Mouse (Mus musculus) CH12.LX (cell line): ENCODE data around the gene Colca2. TPM values are rescaled to one million over a fixed set of nuclear protein-coding genes. Genes with fewer than 3 reads are reported as not detected.

Experiments
- DNase-seq: peaks from one replicate; pipeline ENCODE4 v3.0.0-alpha.2; 2013; ENCODE audit errors: extremely low read depth
- H3K27ac ChIP-seq: 2 replicates; pipeline ENCODE4 v1.5.1; 2012; ENCODE audit warnings: low read depth, mild to moderate bottlenecking, control low read depth, moderate library complexity; ENCODE audit not compliant: insufficient read depth
- H3K27me3 ChIP-seq: replicated peaks from 2 replicates; pipeline ENCODE3; 2012; ENCODE audit warnings: inconsistent platforms
- H3K36me3 ChIP-seq, 2 experiments: replicated peaks in 1 of 2; 2 replicates each; pipeline versions ENCODE3 to v1.6.1; 2012; ENCODE audit warnings: inconsistent platforms in 1 of 2, low read length in 1 of 2, mild to moderate bottlenecking in 1 of 2, mixed read lengths in 1 of 2, moderate library complexity in 1 of 2; ENCODE audit not compliant: control insufficient read depth in 1 of 2, insufficient read depth in 1 of 2
- H3K4me1 ChIP-seq, 2 experiments: 2 replicates each; pipeline ENCODE4 v1.6.1; 2012; ENCODE audit warnings: inconsistent platforms in 1 of 2, moderate library complexity in 1 of 2; ENCODE audit not compliant: insufficient read depth in 2 of 2, control insufficient read depth in 1 of 2
- H3K4me2 ChIP-seq: 2 replicates; pipeline ENCODE4 v1.6.1; 2012; ENCODE audit warnings: low read depth, mild to moderate bottlenecking, control low read depth; ENCODE audit not compliant: poor library complexity, insufficient read depth, severe bottlenecking
- H3K4me3 ChIP-seq, 3 experiments: fragments of 150-350 bp in 1 of 3; sonication (generic) in 1 of 3; replicated peaks in 1 of 3; 2 replicates each; pipeline versions ENCODE3 to v1.5.1; 2011 to 2012; ENCODE audit warnings: low read depth in 2 of 3, low read length in 2 of 3, mild to moderate bottlenecking in 2 of 3, moderate library complexity in 2 of 3, control low read depth in 1 of 3, improper control_type of control experiment in 1 of 3, inconsistent platforms in 1 of 3, mixed read lengths in 1 of 3; ENCODE audit not compliant: poor library complexity in 1 of 3
- H3K79me2 ChIP-seq: replicated peaks from 2 replicates; pipeline ENCODE4 v1.6.1; 2012; ENCODE audit warnings: mild to moderate bottlenecking, moderate library complexity; ENCODE audit not compliant: control insufficient read depth, poor library complexity, insufficient read depth, severe bottlenecking; ENCODE audit errors: extremely low read depth
- H3K9ac ChIP-seq: 2 replicates; pipeline ENCODE4 v1.6.1; 2012; ENCODE audit warnings: low read depth, mild to moderate bottlenecking, control low read depth, moderate library complexity; ENCODE audit not compliant: insufficient read depth
- H3K9me3 ChIP-seq: replicated peaks from 2 replicates; pipeline ENCODE3; 2012; ENCODE audit warnings: low read length, inconsistent platforms, mixed read lengths
- BHLHE40 ChIP-seq: IDR thresholded peaks from 2 replicates; pipeline ENCODE4 v1.6.1; 2011; ENCODE audit warnings: mild to moderate bottlenecking, low read depth, low read length, improper control_type of control experiment
- CHD1 ChIP-seq: IDR thresholded peaks from 2 replicates; pipeline ENCODE4 v1.6.1; 2012; ENCODE audit warnings: low read depth, low read length, improper control_type of control experiment, inconsistent platforms
- CTCF ChIP-seq, 2 experiments: IDR thresholded peaks in 1 of 2; conservative IDR thresholded peaks in 1 of 2; 2 replicates each; pipeline ENCODE4 v1.5.1; 2011 to 2012; ENCODE audit warnings: low read depth in 2 of 2, low read length in 2 of 2, improper control_type of control experiment in 1 of 2, inconsistent platforms in 1 of 2, mild to moderate bottlenecking in 1 of 2, moderate library complexity in 1 of 2
- E2F4 ChIP-seq: IDR thresholded peaks from 2 replicates; pipeline ENCODE4 v1.6.1; 2011; ENCODE audit warnings: low read depth, low read length, improper control_type of control experiment; ENCODE audit not compliant: insufficient replicate concordance
- ELF1 ChIP-seq: IDR thresholded peaks from 2 replicates; pipeline ENCODE4 v1.6.1; 2014; ENCODE audit warnings: low read depth, mild to moderate bottlenecking, inconsistent platforms, low read length, improper control_type of control experiment
- JUN ChIP-seq: IDR thresholded peaks from 2 replicates; pipeline ENCODE4 v1.6.1; 2011; ENCODE audit warnings: low read depth, mild to moderate bottlenecking, low read length, improper control_type of control experiment, moderate library complexity; ENCODE audit not compliant: insufficient read depth
- JUND ChIP-seq: conservative IDR thresholded peaks from 2 replicates; pipeline ENCODE4 v1.6.1; 2011; ENCODE audit warnings: low read depth, low read length, improper control_type of control experiment
- MAFK ChIP-seq: IDR thresholded peaks from 2 replicates; pipeline ENCODE4 v1.6.1; 2011; ENCODE audit warnings: low read length, improper control_type of control experiment; ENCODE audit not compliant: insufficient replicate concordance
- MAZ ChIP-seq: IDR thresholded peaks from 2 replicates; pipeline ENCODE4 v1.6.1; 2012; ENCODE audit warnings: low read depth, mild to moderate bottlenecking, inconsistent platforms, low read length, improper control_type of control experiment, moderate library complexity
- MEF2A ChIP-seq: IDR thresholded peaks from 2 replicates; pipeline ENCODE4 v1.6.1; 2014; ENCODE audit warnings: low read depth, mild to moderate bottlenecking, inconsistent platforms, low read length, improper control_type of control experiment, borderline replicate concordance
- MXI1 ChIP-seq: IDR thresholded peaks from 2 replicates; pipeline ENCODE4 v1.6.1; 2011; ENCODE audit warnings: mild to moderate bottlenecking, low read depth, low read length, improper control_type of control experiment
- MYC ChIP-seq: IDR thresholded peaks from 2 replicates; pipeline ENCODE4 v1.6.1; 2011; ENCODE audit warnings: low read depth, mild to moderate bottlenecking, improper control_type of control experiment, low read length
- NELFE ChIP-seq: IDR thresholded peaks from 2 replicates; pipeline ENCODE4 v1.6.1; 2011; ENCODE audit warnings: low read depth, low read length, improper control_type of control experiment
- NRF1 ChIP-seq: IDR thresholded peaks from 2 replicates; pipeline ENCODE4 v1.6.1; 2014; ENCODE audit warnings: low read depth, mild to moderate bottlenecking, inconsistent platforms, low read length, improper control_type of control experiment, moderate library complexity
- PAX5 ChIP-seq: IDR thresholded peaks from 2 replicates; pipeline ENCODE4 v1.6.1; 2012; ENCODE audit warnings: low read length, inconsistent platforms, mixed read lengths
- RAD21 ChIP-seq: IDR thresholded peaks from 2 replicates; pipeline ENCODE4 v1.6.1; 2011; ENCODE audit warnings: low read depth, mild to moderate bottlenecking, low read length, improper control_type of control experiment, moderate library complexity
- RCOR1 ChIP-seq: conservative IDR thresholded peaks from 2 replicates; pipeline ENCODE4 v1.6.1; 2012; ENCODE audit warnings: low read depth, mild to moderate bottlenecking, inconsistent platforms, low read length, improper control_type of control experiment
- SIN3A ChIP-seq: IDR thresholded peaks from 2 replicates; pipeline ENCODE4 v1.6.1; 2012; ENCODE audit warnings: low read length, improper control_type of control experiment, inconsistent platforms
- SMC3 ChIP-seq: IDR thresholded peaks from 2 replicates; pipeline ENCODE4 v1.6.1; 2011; ENCODE audit warnings: low read depth, low read length, improper control_type of control experiment
- UBTF ChIP-seq: IDR thresholded peaks from 2 replicates; pipeline ENCODE4 v1.6.1; 2012; ENCODE audit warnings: low read depth, mild to moderate bottlenecking, inconsistent platforms, low read length, improper control_type of control experiment, moderate library complexity
- USF2 ChIP-seq: conservative IDR thresholded peaks from 2 replicates; pipeline ENCODE4 v1.6.1; 2011; ENCODE audit warnings: low read depth, low read length, improper control_type of control experiment
- ZC3H11A ChIP-seq: IDR thresholded peaks from 2 replicates; pipeline ENCODE4 v1.6.1; 2012; ENCODE audit warnings: low read depth, mild to moderate bottlenecking, inconsistent platforms, low read length, improper control_type of control experiment
- ZKSCAN1 ChIP-seq: IDR thresholded peaks from 2 replicates; pipeline ENCODE4 v1.6.1; 2012; ENCODE audit warnings: low read depth, inconsistent platforms, low read length, improper control_type of control experiment, borderline replicate concordance
- ZMIZ1 ChIP-seq: IDR thresholded peaks from 2 replicates; pipeline ENCODE4 v1.6.1; 2012; ENCODE audit warnings: low read depth, mild to moderate bottlenecking, inconsistent platforms, low read length, improper control_type of control experiment
- dilution Hi-C: fragments of 300-500 bp; cut with MboI; formaldehyde crosslinking; loops from 2 replicates; pipeline ENCODE4 v1.14.3; 2020; ENCODE audit warnings: low sequenced_read_pairs; ENCODE audit not compliant: extremely low pct_unique_long_range_greater_than_20kb, extremely low pct_ligation_motif_present
- in situ Hi-C: fragments of 300-500 bp; cut with MboI; formaldehyde crosslinking; loops from 3 replicates; pipeline ENCODE4 v1.14.3; 2019; ENCODE audit warnings: low sequenced_read_pairs, low pct_ligation_motif_present, low pct_unique_long_range_greater_than_20kb, mixed read lengths
- polyA plus RNA-seq: library from polyadenylated mRNA; unstranded; fragments of >175 nt; gene quantifications from 2 replicates; pipeline ENCODE4 v1.2.1, GENCODE M21; 2012; ENCODE audit warnings: low read depth; ENCODE audit not compliant: insufficient read length
- total RNA-seq, 2 experiments: library from RNA; depleted of rRNA; stranded (reverse); fragments of 300-350 nt in 1 of 2; fragments of >200 nt in 1 of 2; gene quantifications; 2 replicates each; pipeline ENCODE4 v1.2.3; 2012 to 2014

The Colca2 gene
- total and polyA plus RNA-seq, 3 experiments = 0.97 TPM; not detected in 2

- no peak for TF ChIP-seq ZMIZ1
- no peak for TF ChIP-seq NELFE
- no peak for TF ChIP-seq RCOR1
- peak; percentile 74 for TF ChIP-seq ZC3H11A
- TF ChIP-seq MYC = no peak
- TF ChIP-seq RAD21 = peak; percentile 89
- no peak for TF ChIP-seq PAX5
- no peak for TF ChIP-seq JUN
Measured at GRCm38 (mm10) chr9:51292674-51293073, 14.3 kb upstream of the Colca2 start (continued).

- TF ChIP-seq CTCF (conservative IDR thresholded peaks at IDR 0.05 in 1 of 2, IDR thresholded peaks at IDR 0.05 in 1 of 2; ENCODE audit: low read depth in 2 of 2, low read length in 2 of 2) = no peak
- TF ChIP-seq JUN = no peak
- no peak for TF ChIP-seq RCOR1
- TF ChIP-seq SIN3A = no peak
- no peak for TF ChIP-seq BHLHE40
- TF ChIP-seq MXI1 = no peak
- no peak for TF ChIP-seq PAX5
- TF ChIP-seq SMC3 = no peak
- no peak for TF ChIP-seq ZKSCAN1
- no peak for TF ChIP-seq ZMIZ1
- TF ChIP-seq CHD1 = no peak
- no peak for TF ChIP-seq UBTF
- no peak for TF ChIP-seq MEF2A
- no peak for TF ChIP-seq MAFK
- no peak for TF ChIP-seq USF2
- no peak for TF ChIP-seq E2F4
- no peak for TF ChIP-seq ELF1
- no peak for TF ChIP-seq NRF1
- TF ChIP-seq MAZ = no peak
- no peak for TF ChIP-seq JUND
- H3K9me3 ChIP-seq = no peaks in the 10 kb centered on the region
- DNase-seq = no peak
- H3K36me3 ChIP-seq = peaks cover 71 to 96% of the 10 kb centered on the region in 2 experiments
- H3K9ac ChIP-seq = no peak overlapping the region
- no peak overlapping the region for H3K27ac ChIP-seq
- no peak overlapping the region for H3K4me2 ChIP-seq
- no peak overlapping the region for H3K4me3 ChIP-seq
- H3K4me1 ChIP-seq = peaks cover 0 to 6% of the 10 kb centered on the region in 2 experiments; a peak in 2 of 4 replicates
- in situ Hi-C loops (loop anchor here (5.0 kb wide), 1 partner anchor 119 kb away; no protein-coding TSS in a partner anchor), dilution Hi-C loops (no loop called here)
- no peaks in the 10 kb centered on the region for H3K27me3 ChIP-seq
- H3K79me2 ChIP-seq = 0 out of 2 replicates have a peak, but pooled peaks cover 11% of the 10 kb centered on the region
Measured at GRCm38 (mm10) chr9:51290980-51291379, 12.6 kb upstream of the Colca2 start.
